Mouse (Mus musculus) MEL (cell line): Measurements from ENCODE around the gene Adamtsl3. TPM values are rescaled to one million over a fixed set of nuclear protein-coding genes. Genes with fewer than 3 reads are reported as not detected.

ENCODE experiments used
- DNase-seq: peaks from one replicate; pipeline ENCODE4 v3.0.0; 2011; ENCODE audit warnings: low read depth, low spot score
- H3K27ac ChIP-seq: 2 replicates; pipeline ENCODE4 v1.5.1; 2012; ENCODE audit warnings: low read depth, mild to moderate bottlenecking, control low read depth, low read length, moderate library complexity; ENCODE audit not compliant: control insufficient read depth
- H3K27me3 ChIP-seq, 2 experiments: fragments of 150-350 bp in 1 of 2; sonication (generic) in 1 of 2; 2 replicates each; pipeline ENCODE4 v1.6.1; 2012; ENCODE audit warnings: low read length in 2 of 2, mild to moderate bottlenecking in 2 of 2, improper control_type of control experiment in 1 of 2, moderate library complexity in 1 of 2; ENCODE audit not compliant: insufficient read depth in 2 of 2, control insufficient read depth in 1 of 2
- H3K36me3 ChIP-seq, 2 experiments: 2 replicates each; pipeline ENCODE4 v1.6.1; 2012 to 2014; ENCODE audit warnings: low read length in 2 of 2, improper control_type of control experiment in 1 of 2, inconsistent platforms in 1 of 2, mild to moderate bottlenecking in 1 of 2; ENCODE audit not compliant: insufficient read depth in 2 of 2, control insufficient read depth in 1 of 2
- H3K4me1 ChIP-seq, 2 experiments: fragments of 150-350 bp in 1 of 2; sonication (generic) in 1 of 2; 2 replicates each; pipeline ENCODE4 v1.6.1; 2012; ENCODE audit warnings: low read length in 2 of 2, improper control_type of control experiment in 1 of 2, mild to moderate bottlenecking in 1 of 2; ENCODE audit not compliant: insufficient read depth in 2 of 2, control insufficient read depth in 1 of 2
- H3K4me3 ChIP-seq, 2 experiments: fragments of 150-350 bp in 1 of 2; sonication (generic) in 1 of 2; 2 replicates each; pipeline ENCODE4 v1.5.1; 2012; ENCODE audit warnings: low read depth in 2 of 2, low read length in 2 of 2, mild to moderate bottlenecking in 2 of 2, moderate library complexity in 2 of 2, control low read depth in 1 of 2, improper control_type of control experiment in 1 of 2; ENCODE audit not compliant: control insufficient read depth in 1 of 2, insufficient read depth in 1 of 2
- H3K79me2 ChIP-seq: 2 replicates; pipeline ENCODE4 v1.6.1; 2012; ENCODE audit warnings: mild to moderate bottlenecking, low read length, moderate library complexity; ENCODE audit not compliant: control insufficient read depth, poor library complexity, insufficient read depth
- H3K9ac ChIP-seq: 2 replicates; pipeline ENCODE4 v1.6.1; 2012; ENCODE audit warnings: low read depth, mild to moderate bottlenecking, control low read depth, low read length, moderate library complexity; ENCODE audit not compliant: control insufficient read depth, poor library complexity, severe bottlenecking
- H3K9me3 ChIP-seq: fragments of 150-350 bp; sonication (generic); replicated peaks from 2 replicates; pipeline ENCODE4 v1.6.1; 2012; ENCODE audit warnings: mild to moderate bottlenecking, low read length, improper control_type of control experiment, moderate library complexity; ENCODE audit not compliant: insufficient read depth
- CHD2 ChIP-seq: IDR thresholded peaks from 2 replicates; pipeline ENCODE4 v1.6.1; 2011; ENCODE audit warnings: low read length, improper control_type of control experiment
- CTCF ChIP-seq, 3 experiments: IDR thresholded peaks in 2 of 3; conservative IDR thresholded peaks in 1 of 3; 2 replicates each; pipeline ENCODE4 v1.5.1; 2011 to 2012; ENCODE audit warnings: low read length in 3 of 3, low read depth in 2 of 3, mild to moderate bottlenecking in 2 of 3, improper control_type of control experiment in 1 of 3, inconsistent platforms in 1 of 3, mixed read lengths in 1 of 3, moderate library complexity in 1 of 3; ENCODE audit not compliant: control insufficient read depth in 1 of 3, insufficient read depth in 1 of 3, poor library complexity in 1 of 3, severe bottlenecking in 1 of 3
- E2F4 ChIP-seq: IDR thresholded peaks from 2 replicates; pipeline ENCODE4 v1.6.1; 2011; ENCODE audit warnings: low read depth, low read length, improper control_type of control experiment, borderline replicate concordance
- GABPA ChIP-seq: IDR thresholded peaks from 2 replicates; pipeline ENCODE4 v1.6.1; 2012; ENCODE audit warnings: low read depth, mild to moderate bottlenecking, inconsistent platforms, low read length, improper control_type of control experiment, moderate library complexity
- HCFC1 ChIP-seq: IDR thresholded peaks from 2 replicates; pipeline ENCODE4 v1.6.1; 2012; ENCODE audit warnings: low read depth, mild to moderate bottlenecking, inconsistent platforms, low read length, improper control_type of control experiment, moderate library complexity
- MAFK ChIP-seq: IDR thresholded peaks from 2 replicates; pipeline ENCODE4 v1.6.1; 2011; ENCODE audit warnings: low read depth, mild to moderate bottlenecking, low read length, improper control_type of control experiment, borderline replicate concordance
- MEF2A ChIP-seq: IDR thresholded peaks from 2 replicates; pipeline ENCODE4 v1.6.1; 2014; ENCODE audit warnings: low read depth, mild to moderate bottlenecking, inconsistent platforms, low read length, improper control_type of control experiment; ENCODE audit not compliant: poor library complexity, insufficient replicate concordance, severe bottlenecking; ENCODE audit errors: extremely low read depth
- MXI1 ChIP-seq: IDR thresholded peaks from 2 replicates; pipeline ENCODE4 v1.6.1; 2011; ENCODE audit warnings: mild to moderate bottlenecking, low read depth, low read length, improper control_type of control experiment
- MYB ChIP-seq: IDR thresholded peaks from 2 replicates; pipeline ENCODE4 v1.6.1; 2011; ENCODE audit warnings: mild to moderate bottlenecking, low read depth, low read length, improper control_type of control experiment
- RAD21 ChIP-seq: IDR thresholded peaks from 2 replicates; pipeline ENCODE4 v1.6.1; 2011; ENCODE audit warnings: mild to moderate bottlenecking, low read depth, low read length, improper control_type of control experiment
- SIN3A ChIP-seq: IDR thresholded peaks from 2 replicates; pipeline ENCODE4 v1.6.1; 2012; ENCODE audit warnings: low read length, improper control_type of control experiment, inconsistent platforms
- TAL1 ChIP-seq: IDR thresholded peaks from 2 replicates; pipeline ENCODE4 v1.6.1; 2012; ENCODE audit warnings: mild to moderate bottlenecking, inconsistent platforms, low read length, moderate library complexity, mixed read lengths
- ZC3H11A ChIP-seq: IDR thresholded peaks from 2 replicates; pipeline ENCODE4 v1.6.1; 2012; ENCODE audit warnings: low read depth, mild to moderate bottlenecking, inconsistent platforms, low read length, improper control_type of control experiment
- ZKSCAN1 ChIP-seq: IDR thresholded peaks from 2 replicates; pipeline ENCODE4 v1.6.1; 2012; ENCODE audit warnings: low read depth, mild to moderate bottlenecking, inconsistent platforms, low read length, improper control_type of control experiment, moderate library complexity
- ZNF384 ChIP-seq: IDR thresholded peaks from 2 replicates; pipeline ENCODE4 v1.6.1; 2012; ENCODE audit warnings: low read depth, mild to moderate bottlenecking, inconsistent platforms, low read length, improper control_type of control experiment
- polyA plus RNA-seq, 2 experiments: library from polyadenylated mRNA; stranded (reverse) in 1 of 2; unstranded in 1 of 2; fragments of >175 nt in 1 of 2; fragments of >200 nt in 1 of 2; gene quantifications; 2 replicates each; pipeline versions ENCODE4 v1.2.1 to v1.2.4; 2012; ENCODE audit warnings: low replicate concordance in 2 of 2, low read depth in 1 of 2; ENCODE audit not compliant: insufficient read length in 2 of 2, insufficient read depth in 1 of 2, missing spikeins in 1 of 2
- total RNA-seq: library from RNA; depleted of rRNA; stranded (reverse); fragments of 300-350 nt; gene quantifications from 2 replicates; pipeline ENCODE4 v1.2.3, GENCODE M21; 2012

Gene Adamtsl3
- total and polyA plus RNA-seq, 3 experiments: not detected

DNA sequence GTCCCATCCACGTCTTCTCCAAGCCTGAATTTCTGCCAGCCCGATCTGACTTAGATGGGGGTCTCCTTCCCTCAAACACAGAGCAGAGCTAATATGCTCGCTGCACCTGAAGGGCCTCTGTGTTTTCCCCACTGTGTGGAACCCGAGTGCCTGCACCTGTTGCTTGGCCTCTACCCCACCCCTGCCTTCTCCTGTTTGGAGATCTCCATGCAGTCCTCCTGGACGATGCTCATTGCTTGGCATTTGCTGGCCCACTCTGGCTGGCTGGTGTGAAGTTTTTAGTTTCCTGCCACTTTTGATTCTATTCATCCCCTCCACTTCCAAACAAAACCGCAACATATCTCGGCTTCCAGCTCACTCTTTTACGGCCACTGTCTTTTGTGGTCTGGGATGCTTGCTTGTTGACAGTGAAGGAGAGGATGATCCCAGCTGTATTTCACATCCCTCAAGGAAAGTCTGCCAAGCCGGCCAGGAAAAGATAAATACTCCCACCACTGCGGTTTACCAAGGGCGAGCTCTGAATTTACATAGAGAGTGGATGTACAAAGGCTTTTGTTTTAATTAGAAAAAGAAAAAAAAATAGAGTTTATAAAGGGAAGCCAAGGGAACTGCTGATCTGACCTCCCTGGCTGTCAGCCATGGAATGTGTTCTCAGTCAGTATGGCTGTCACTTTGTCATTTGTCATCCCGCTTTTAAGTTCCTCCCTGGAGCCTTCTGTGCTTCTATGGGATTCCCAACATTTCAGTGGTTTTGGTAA lies 198.4 kb downstream of the Adamtsl3 start:
- Histone ChIP-seq H3K4me3 (no peak overlapping the region), H3K9me3 (no peaks in the 10 kb centered on the region), H3K36me3 (no peaks in the 10 kb centered on the region), H3K4me1 (no peaks in the 10 kb centered on the region), H3K79me2 (no peaks in the 10 kb centered on the region), H3K27ac (no peak overlapping the region), H3K9ac (no peak overlapping the region), H3K27me3 (no peaks in the 10 kb centered on the region)
- no peak for TF ChIP-seq ZNF384
- TF ChIP-seq MXI1: no peak
- TF ChIP-seq ZC3H11A: no peak
- no peak for TF ChIP-seq MEF2A
- TF ChIP-seq MAFK: no peak
- no peak for TF ChIP-seq SIN3A
- no peak for TF ChIP-seq E2F4
- TF ChIP-seq TAL1: no peak
- no peak for TF ChIP-seq GABPA
- TF ChIP-seq MYB: no peak
- TF ChIP-seq HCFC1: no peak
- TF ChIP-seq ZKSCAN1: no peak
- no peak for TF ChIP-seq CHD2
- DNase-seq: no peak

DNA sequence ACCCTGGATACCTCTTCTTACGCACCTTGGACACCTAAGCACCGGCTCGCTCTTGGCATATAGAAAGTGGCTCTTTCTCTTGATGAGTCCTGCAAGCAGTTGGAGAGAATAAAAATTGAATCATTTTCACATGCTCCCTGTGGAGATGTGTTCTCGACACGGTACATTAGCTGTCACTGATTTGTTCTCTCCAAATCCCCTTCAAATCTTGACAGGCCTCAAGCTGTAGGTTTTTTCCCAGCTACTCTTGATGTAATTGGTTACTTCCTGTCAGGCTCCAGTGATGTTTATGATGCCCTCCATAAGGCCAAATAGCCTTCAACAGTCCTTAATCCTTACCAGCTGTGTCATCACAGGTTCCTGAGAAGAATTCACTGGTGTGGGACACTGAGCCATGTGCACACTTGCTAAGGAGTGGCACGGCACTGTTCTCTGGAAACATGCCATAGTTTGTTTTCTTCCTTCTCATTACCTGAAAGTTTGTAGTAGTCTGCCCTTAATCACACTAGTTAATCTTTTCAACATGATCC lies 209.0 kb downstream of the Adamtsl3 start:
- Histone ChIP-seq H3K36me3 (no peaks in the 10 kb centered on the region), H3K4me3 (no peak overlapping the region), H3K9ac (no peak overlapping the region), H3K79me2 (no peaks in the 10 kb centered on the region), H3K4me1 (no peaks in the 10 kb centered on the region), H3K27ac (no peak overlapping the region), H3K27me3 (no peaks in the 10 kb centered on the region), H3K9me3 (no peaks in the 10 kb centered on the region)
- no peak for DNase-seq
- TF ChIP-seq CTCF (IDR thresholded peaks at IDR 0.05 in 2 of 3, conservative IDR thresholded peaks at IDR 0.05 in 1 of 3; ENCODE audit: control insufficient read depth in 1 of 3, insufficient read depth in 1 of 3, low read depth in 2 of 3, low read length in 3 of 3, poor library complexity in 1 of 3, severe bottlenecking in 1 of 3) (no peak), RAD21 (no peak)
